7 mouse cellular contexts compared by ENCODE assay signal in the genomic region with DNA sequence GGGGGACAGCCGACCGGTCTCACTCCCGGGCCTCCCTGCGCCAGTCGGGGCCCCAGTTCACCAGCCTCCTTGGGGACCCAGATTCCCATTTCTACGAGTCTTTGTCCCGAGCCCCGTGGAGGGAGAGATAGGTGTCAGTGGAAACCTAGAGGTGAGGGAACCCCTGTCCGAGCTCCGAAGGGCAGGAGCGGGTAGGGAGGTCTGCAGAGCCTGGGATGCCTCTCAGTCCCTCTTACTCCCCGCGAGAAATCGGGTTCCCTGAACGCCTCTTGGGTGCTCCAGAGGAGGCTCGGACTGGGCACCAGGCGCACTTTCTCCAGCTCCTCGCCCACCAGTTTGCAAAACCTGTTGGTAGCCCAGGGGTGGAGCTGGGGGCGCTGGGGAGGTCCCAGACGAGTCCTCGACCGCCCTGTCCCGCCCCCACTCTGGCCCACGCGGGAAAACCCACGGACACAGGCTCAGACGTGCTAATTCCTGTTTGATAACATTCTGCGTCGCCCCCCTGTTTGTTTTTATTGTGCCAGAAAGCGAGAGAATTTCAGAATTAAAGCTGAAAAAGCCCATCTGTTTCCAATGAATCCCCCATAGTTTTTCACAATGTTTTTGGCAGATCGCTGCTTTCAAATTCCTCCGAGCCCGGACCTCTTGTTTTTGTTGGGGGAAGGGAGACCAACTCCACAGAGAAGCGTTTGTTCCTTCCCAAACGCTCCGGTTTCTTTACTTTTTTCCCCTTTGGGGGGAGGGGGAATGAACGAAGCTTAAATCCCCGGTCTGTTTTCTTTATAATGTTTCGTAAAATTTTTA. TPM values are rescaled to one million over a fixed set of nuclear protein-coding genes. Genes with fewer than 3 reads are reported as not detected.
A peak's percentile ranks its signal among the peaks of the same experiment; 100 is the strongest.
DNase-seq lines count a peak whose midpoint lies in the region; ATAC-seq and TF ChIP-seq lines count a peak whose summit lies in the region.

No protein-coding gene starts in this region.

- H3K9me3 ChIP-seq in embryonic facial prominence, embryonic 10.5 days, result no peaks in the 10 kb centered on the region
- H3K9me3 ChIP-seq in heart, embryonic 16.5 days (replicated peaks; ENCODE audit: control insufficient read depth, low read length), result no peaks in the 10 kb centered on the region
- no peaks in the 10 kb centered on the region for H3K9me3 ChIP-seq in limb, embryonic 13.5 days
- no peaks in the 10 kb centered on the region for H3K9me3 ChIP-seq in midbrain, postnatal 0 days (ENCODE audit: low read length)

- peak overlapping the region; percentile 93 for H3K4me3 ChIP-seq in embryonic facial prominence, embryonic 10.5 days
- peak overlapping the region; percentile 73 for H3K4me3 ChIP-seq in heart, embryonic 16.5 days (ENCODE audit: low read length)
- peak overlapping the region; percentile 90 for H3K4me3 ChIP-seq in limb, embryonic 13.5 days
- H3K4me3 ChIP-seq in midbrain, postnatal 0 days (ENCODE audit: low read depth, low read length), result peak overlapping the region; percentile 60

- peak overlapping the region; percentile 98 for H3K27ac ChIP-seq in embryonic facial prominence, embryonic 10.5 days (replicated peaks)
- peak overlapping the region; percentile 76 for H3K27ac ChIP-seq in heart, embryonic 16.5 days (ENCODE audit: low read length)
- peak overlapping the region; percentile 99 for H3K27ac ChIP-seq in limb, embryonic 13.5 days
- peak overlapping the region; percentile 84 for H3K27ac ChIP-seq in midbrain, postnatal 0 days (ENCODE audit: low read depth, low read length)

- peak; percentile 38 for ATAC-seq in heart, embryonic 16.5 days (replicated peaks; ENCODE audit: extremely low read depth, insufficient read depth, low FRiP score)
- peak; percentile 19; the same call in 1 of the 2 replicates for ATAC-seq in limb, embryonic 13.5 days (ENCODE audit: low FRiP score, low read depth)
- ATAC-seq in midbrain, postnatal 0 days (ENCODE audit: low FRiP score), result no peak

- 0 out of 2 replicates have a peak, but pooled peaks cover 4% of the 10 kb centered on the region for H3K27me3 ChIP-seq in embryonic facial prominence, embryonic 10.5 days (replicated peaks; ENCODE audit: low read depth, poor library complexity, severe bottlenecking)
- H3K27me3 ChIP-seq in heart, embryonic 16.5 days (ENCODE audit: control insufficient read depth, insufficient read depth, low read length), result 0 out of 2 replicates have a peak, but pooled peaks cover 11% of the 10 kb centered on the region
- H3K27me3 ChIP-seq in limb, embryonic 13.5 days, result no peaks in the 10 kb centered on the region
- H3K27me3 ChIP-seq in midbrain, postnatal 0 days (ENCODE audit: insufficient read depth, low read length), result no peaks in the 10 kb centered on the region

- peaks cover 42% of the 10 kb centered on the region for H3K36me3 ChIP-seq in embryonic facial prominence, embryonic 10.5 days (replicated peaks)
- no peaks in the 10 kb centered on the region for H3K36me3 ChIP-seq in heart, embryonic 16.5 days (ENCODE audit: control insufficient read depth, insufficient read depth)
- H3K36me3 ChIP-seq in limb, embryonic 13.5 days, result peaks cover 6% of the 10 kb centered on the region; the same call in 1 of the 2 replicates
- no peaks in the 10 kb centered on the region for H3K36me3 ChIP-seq in midbrain, postnatal 0 days (ENCODE audit: insufficient read depth, low read length)

- no peak for TF ChIP-seq CTCF in midbrain, postnatal 0 days (IDR thresholded peaks at IDR 0.05)

- peak overlapping the region; percentile 81 for H3K9ac ChIP-seq in heart, embryonic 16.5 days (ENCODE audit: low read length)
- peak overlapping the region; percentile 96 for H3K9ac ChIP-seq in limb, embryonic 13.5 days
- H3K9ac ChIP-seq in midbrain, postnatal 0 days (replicated peaks; ENCODE audit: low read length, poor library complexity, severe bottlenecking), result peak overlapping the region; percentile 83

- peak; percentile 32 to 48 for DNase-seq in urinary bladder, adult 18-20 months (ENCODE audit: low spot score in 2 of 2)
- DNase-seq in urinary bladder, adult 2 months (ENCODE audit: low spot score), result no peak
- peak; percentile 81 for DNase-seq in embryonic facial prominence, embryonic 10.5 days (ENCODE audit: low spot score)
- DNase-seq in midbrain, postnatal 0 days (ENCODE audit: low spot score), result peak; percentile 65
- DNase-seq in frontal cortex, adult 2 months (ENCODE audit: extremely low spot score in 1 of 2, low spot score in 1 of 2), result no peak

- peak overlapping the region; percentile 97 for H3K4me2 ChIP-seq in heart, embryonic 16.5 days (ENCODE audit: low read depth, low read length)
- H3K4me2 ChIP-seq in limb, embryonic 13.5 days (replicated peaks), result peak overlapping the region; percentile 92
- peak overlapping the region; percentile 96 for H3K4me2 ChIP-seq in midbrain, postnatal 0 days (ENCODE audit: low read depth, low read length, poor library complexity, severe bottlenecking)

- peaks cover 68% of the 10 kb centered on the region for H3K4me1 ChIP-seq in embryonic facial prominence, embryonic 10.5 days
- peaks cover 10% of the 10 kb centered on the region for H3K4me1 ChIP-seq in heart, embryonic 16.5 days (ENCODE audit: control insufficient read depth, insufficient read depth, low read length)
- peaks cover 59% of the 10 kb centered on the region for H3K4me1 ChIP-seq in limb, embryonic 13.5 days
- peaks cover 20% of the 10 kb centered on the region for H3K4me1 ChIP-seq in midbrain, postnatal 0 days (ENCODE audit: insufficient read depth, low read length)

- under 1% methylated on average over 39 of the region's 39 CpGs for WGBS in embryonic facial prominence, embryonic 10.5 days
- under 1% methylated on average over 39 of the region's 39 CpGs for WGBS in heart, embryonic 16.5 days
- WGBS in limb, embryonic 13.5 days, result under 1% methylated on average over 39 of the region's 39 CpGs
- WGBS in midbrain, postnatal 0 days, result 3% methylated on average over 39 of the region's 39 CpGs

RNA-seq across cellular contexts. Expression of gene Rgma, which starts 16.4 kb away (rescaled TPM):
- polyA plus RNA-seq in urinary bladder, adult 2 months (2012; rRNA removed), result 7.2 and 18.5 TPM in 2 replicates
- polyA plus RNA-seq in embryonic facial prominence, embryonic 10.5 days (2016; fragmentation: Nextera tagmentation; extraction: Ambion mirVana), result 23.4 and 26.5 TPM in 2 replicates
- polyA plus RNA-seq in heart, embryonic 16.5 days (2015; fragmentation: Nextera tagmentation; extraction: Ambion mirVana), result 3.6 and 4.4 TPM in 2 replicates
- 25.3 and 25.6 TPM in 2 replicates for polyA plus RNA-seq in limb, embryonic 13.5 days (2015; fragmentation: Nextera tagmentation; extraction: Ambion mirVana)
- 129 and 160 TPM in 2 replicates for total RNA-seq in midbrain, postnatal 0 days (2014; rRNA removed)
- 42.7 and 42.9 TPM in 2 replicates for polyA plus RNA-seq in midbrain, postnatal 0 days (2015; fragmentation: Nextera tagmentation; extraction: Ambion mirVana)
- polyA plus RNA-seq in frontal cortex, adult 2 months (2012; rRNA removed), result 27.9 and 31.7 TPM in 2 replicates

Comparison
In these comparisons a context has a peak if more than half of its experiments do, and no peak if none do; other contexts are left out.
1. DNase-seq: peak in urinary bladder, adult 18-20 months (2 of 2), embryonic facial prominence, embryonic 10.5 days (single experiment) and midbrain, postnatal 0 days (single experiment); none in urinary bladder, adult 2 months (single experiment) and frontal cortex, adult 2 months (0 of 2).
2. Peak in every context shown above with its lines, with median percentiles within 50 percentile points of each other: H3K27ac ChIP-seq, H3K4me3 ChIP-seq, H3K4me2 ChIP-seq and H3K9ac ChIP-seq.